Mouse (Mus musculus) forebrain, postnatal 0 days (tissue): Measurements from ENCODE around the gene Usp54. TPM values are rescaled to one million over a fixed set of nuclear protein-coding genes. Genes with fewer than 3 reads are reported as not detected.

Experiments
- ATAC-seq: fragments of 200-750 bp; cut with Nextera tagmentation; 2 replicates; pipeline ENCODE4 v1.8.0; 2017; ENCODE audit warnings: mild to moderate bottlenecking, moderate library complexity
- DNase-seq: peaks from one replicate; pipeline ENCODE4 v3.0.0-alpha.2; 2015
- H3K27ac ChIP-seq: fragments of 300-500 bp; sonication (generic); 2 replicates; pipeline ENCODE4 v1.5.1; 2014; ENCODE audit warnings: low read depth, mild to moderate bottlenecking, antibody characterized with exemption, low read length, moderate library complexity, mixed read lengths
- H3K27me3 ChIP-seq: fragments of 300-500 bp; sonication (generic); 2 replicates; pipeline ENCODE4 v1.6.1; 2014; ENCODE audit warnings: mild to moderate bottlenecking, low read length, mixed read lengths; ENCODE audit not compliant: insufficient read depth
- H3K36me3 ChIP-seq: fragments of 300-500 bp; sonication (generic); 2 replicates; pipeline ENCODE4 v1.6.1; 2014; ENCODE audit warnings: mild to moderate bottlenecking, moderate library complexity; ENCODE audit not compliant: insufficient read depth
- H3K4me1 ChIP-seq: fragments of 300-500 bp; sonication (generic); 2 replicates; pipeline ENCODE4 v1.6.1; 2014; ENCODE audit warnings: antibody characterized with exemption; ENCODE audit not compliant: insufficient read depth
- H3K4me2 ChIP-seq: fragments of 300-500 bp; sonication (generic); 2 replicates; pipeline ENCODE4 v1.6.1; 2014; ENCODE audit warnings: low read depth, mild to moderate bottlenecking, moderate library complexity
- H3K4me3 ChIP-seq: fragments of 300-500 bp; sonication (generic); 2 replicates; pipeline ENCODE4 v1.5.1; 2014; ENCODE audit warnings: low read depth, low read length, mixed read lengths
- H3K9ac ChIP-seq: fragments of 300-500 bp; sonication (generic); 2 replicates; pipeline ENCODE4 v1.6.1; 2014; ENCODE audit warnings: mild to moderate bottlenecking
- H3K9me3 ChIP-seq: fragments of 300-500 bp; sonication (generic); 2 replicates; pipeline ENCODE4 v1.6.1; 2016; ENCODE audit warnings: low read length
- CTCF ChIP-seq: sonication (generic); IDR thresholded peaks from 2 replicates; pipeline ENCODE4 v1.5.1; 2016; ENCODE audit warnings: antibody characterized with exemption, control low read depth, low read depth
- WGBS: fragments of 180-500 bp; shearing (Covaris S2); extraction: QIAGEN DNeasy Blood & Tissue Kit; methylation state at CpG from one replicate; pipeline ENCODE4 v1.1.7; 2014; 5-methylcytosine and 5-hydroxymethylcytosine counted together
- polyA plus RNA-seq: library from polyadenylated mRNA; unstranded; fragments of >200 nt; fragmentation: Nextera tagmentation; extraction: Ambion mirVana; gene quantifications from 2 replicates; pipeline ENCODE4 v1.2.1, GENCODE M21; 2015
- total RNA-seq: library from RNA; depleted of rRNA; stranded (reverse); fragments of >200 nt; gene quantifications from 2 replicates; pipeline ENCODE4 v1.2.3, GENCODE M21; 2014

Gene Usp54
- total and polyA plus RNA-seq, 2 experiments from 2014 or later, result 4.8 to 28.9 TPM

DNA sequence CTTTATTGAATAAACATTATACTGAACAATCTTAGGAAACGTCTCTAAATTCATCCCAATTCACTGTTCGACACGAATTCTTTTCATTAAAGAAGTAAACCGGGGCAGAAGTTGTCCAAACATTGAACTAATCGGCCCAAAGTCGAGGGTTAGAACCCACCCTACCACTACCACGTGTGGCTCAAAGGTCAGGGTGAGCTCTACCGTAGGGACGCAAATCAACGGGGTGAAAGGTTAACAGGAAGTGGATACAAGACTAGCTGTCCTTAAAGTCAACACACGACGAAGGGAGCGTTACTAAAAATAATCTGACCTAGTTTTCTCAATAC, 32.8 kb upstream of the Usp54 start:
- Histone ChIP-seq H3K27me3 (no peaks in the 10 kb centered on the region), H3K4me2 (peak overlapping the region; percentile 76), H3K27ac (peak overlapping the region; percentile 37), H3K4me3 (peak overlapping the region; percentile 94), H3K9me3 (no peaks in the 10 kb centered on the region), H3K36me3 (peaks cover 17% of the 10 kb centered on the region; the same call in 1 of the 2 replicates), H3K4me1 (peaks cover 5% of the 10 kb centered on the region; the same call in 1 of the 2 replicates), H3K9ac (peak overlapping the region; percentile 33; the same call in 1 of the 2 replicates)
- no peak for DNase-seq
- no peak for TF ChIP-seq CTCF
- WGBS, result 13% methylated on average over 13 of the region's 13 CpGs
- peak; percentile 56 for ATAC-seq

DNA sequence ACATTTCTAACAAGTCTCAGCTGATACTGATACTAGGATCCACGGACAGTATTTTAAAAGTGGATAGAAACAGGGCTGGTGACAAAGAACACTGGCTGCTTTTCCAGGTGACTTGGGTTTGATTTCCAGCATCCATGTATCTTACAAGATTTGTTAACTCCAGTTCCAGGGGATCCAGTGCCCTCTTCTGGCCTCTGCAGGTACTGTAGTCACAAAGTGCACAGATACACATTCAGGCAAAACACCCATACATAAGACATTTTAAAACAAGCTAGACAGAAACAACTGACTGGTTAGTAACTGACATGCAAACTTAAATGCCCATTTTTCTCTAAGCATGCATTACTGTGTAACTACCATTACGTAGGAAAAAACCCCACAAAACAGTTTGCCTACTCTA, 32.1 kb upstream of the Usp54 start:
- peaks cover 5% of the 10 kb centered on the region; the same call in 1 of the 2 replicates for H3K4me1 ChIP-seq
- H3K9ac ChIP-seq, result no peak overlapping the region
- H3K4me2 ChIP-seq, result no peak overlapping the region
- H3K27ac ChIP-seq, result no peak overlapping the region
- H3K36me3 ChIP-seq, result peaks cover 12% of the 10 kb centered on the region; the same call in 1 of the 2 replicates
- H3K9me3 ChIP-seq, result no peaks in the 10 kb centered on the region
- DNase-seq, result peak; percentile 58
- no peak for ATAC-seq
- H3K27me3 ChIP-seq, result no peaks in the 10 kb centered on the region
- no peak overlapping the region for H3K4me3 ChIP-seq
- TF ChIP-seq CTCF, result peak; percentile 62
- 91% methylated on average over 2 of the region's 2 CpGs for WGBS

DNA sequence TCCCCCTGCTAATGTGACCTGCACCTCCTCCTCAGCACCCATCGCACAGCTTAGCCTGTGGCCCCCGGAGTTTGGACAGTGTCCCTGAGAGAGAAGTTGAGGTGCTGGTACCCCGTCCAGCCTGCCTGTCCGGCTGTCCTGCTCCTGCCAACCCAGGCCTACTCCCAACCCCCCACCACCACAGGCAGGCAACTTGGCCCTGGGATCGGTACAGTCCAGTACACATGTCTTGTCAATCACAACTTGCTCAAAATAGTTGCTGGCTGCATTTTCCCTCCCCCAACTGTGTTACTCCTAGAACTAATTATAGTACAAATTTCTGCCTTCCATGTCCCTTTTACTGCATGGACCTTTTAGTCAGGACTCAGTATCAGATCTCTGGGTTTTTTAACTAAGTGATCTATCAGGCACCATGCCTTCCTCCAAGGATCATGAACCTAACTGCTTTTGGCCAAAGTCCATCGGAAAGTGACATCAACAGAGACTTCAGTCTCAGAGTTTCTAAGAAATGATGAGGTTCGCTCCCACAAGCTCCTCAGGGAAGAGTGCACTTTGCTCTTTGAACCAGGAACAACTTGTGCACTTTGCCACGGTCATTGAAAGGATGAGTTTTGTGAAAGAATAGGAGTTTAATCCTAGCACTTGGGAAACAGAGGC, 27.4 kb upstream of the Usp54 start, which contains the start of gene Synpo2l:
TSS of gene Synpo2l (minus strand) at position 201 of the 657 bp plus-strand sequence.
- DNase-seq, result no peak
- Histone ChIP-seq H3K4me2 (no peak within 1 kb of the TSS), H3K9ac (no peak within 1 kb of the TSS; the same call in 1 of the 2 replicates), H3K27me3 (no peaks in the 10 kb centered on the region; the same call in 1 of the 2 replicates), H3K4me1 (no peaks in the 10 kb centered on the region), H3K4me3 (no peak within 1 kb of the TSS), H3K36me3 (no peaks in the 10 kb centered on the region), H3K27ac (no peak within 1 kb of the TSS), H3K9me3 (no peaks in the 10 kb centered on the region)
- no peak for ATAC-seq
- TF ChIP-seq CTCF, result no peak
- 82% methylated on average over 8 of the region's 8 CpGs for WGBS

DNA sequence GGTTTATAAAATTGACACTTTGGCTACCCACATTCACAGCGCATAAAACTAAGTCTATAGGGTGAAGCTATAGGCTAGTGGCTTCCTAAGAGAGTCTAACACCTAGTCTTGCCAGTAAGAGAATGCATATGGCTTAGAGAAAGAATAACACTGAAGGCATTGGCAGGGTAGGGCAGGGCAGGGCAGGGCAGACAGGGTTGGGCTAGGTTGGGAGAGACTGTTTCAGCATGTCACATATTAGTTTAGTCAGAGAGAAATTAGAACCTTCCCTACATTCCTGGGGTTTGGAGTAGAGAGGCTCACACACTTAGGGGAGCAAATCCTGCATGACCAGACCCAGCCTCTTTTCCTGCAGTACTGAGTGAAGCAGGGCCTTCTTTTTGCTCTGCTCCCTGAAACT, 26.6 kb upstream of the Usp54 start:
- H3K9me3 ChIP-seq, result no peaks in the 10 kb centered on the region
- no peak overlapping the region for H3K27ac ChIP-seq
- no peaks in the 10 kb centered on the region; the same call in 1 of the 2 replicates for H3K27me3 ChIP-seq
- TF ChIP-seq CTCF, result no peak
- no peak overlapping the region for H3K4me2 ChIP-seq
- ATAC-seq (no peak), DNase-seq (no peak)
- H3K36me3 ChIP-seq, result no peaks in the 10 kb centered on the region
- no peak overlapping the region; the same call in 1 of the 2 replicates for H3K9ac ChIP-seq
- no peak overlapping the region for H3K4me3 ChIP-seq
- H3K4me1 ChIP-seq, result no peaks in the 10 kb centered on the region
- WGBS, result 76% methylated on average over 1 of the region's 1 CpGs

- no peak for ATAC-seq
- H3K27ac ChIP-seq, result no peak overlapping the region
Measured at GRCm38 (mm10) chr14:20664436-20664835, 23.6 kb upstream of the Usp54 start.

GRCm38 (mm10) chr14:20663601-20664000, 22.7 kb upstream of the Usp54 start:
- WGBS, result 69% methylated on average over 2 of the region's 2 CpGs
- 0 out of 2 replicates have a peak, but pooled peaks cover 3% of the 10 kb centered on the region for H3K4me1 ChIP-seq

More at GRCm38 (mm10) chr14:20664436-20664835, 23.6 kb upstream of the Usp54 start:
- no peak for DNase-seq
- H3K27me3 ChIP-seq, result no peaks in the 10 kb centered on the region; the same call in 1 of the 2 replicates
- no peak overlapping the region for H3K4me3 ChIP-seq
- TF ChIP-seq CTCF, result no peak
- H3K36me3 ChIP-seq, result no peaks in the 10 kb centered on the region
- H3K4me1 ChIP-seq, result 0 out of 2 replicates have a peak, but pooled peaks cover 3% of the 10 kb centered on the region
- no peak overlapping the region for H3K9ac ChIP-seq
- WGBS, result 35% methylated on average over 3 of the region's 3 CpGs
- H3K4me2 ChIP-seq, result no peak overlapping the region
- H3K9me3 ChIP-seq, result no peaks in the 10 kb centered on the region

DNA sequence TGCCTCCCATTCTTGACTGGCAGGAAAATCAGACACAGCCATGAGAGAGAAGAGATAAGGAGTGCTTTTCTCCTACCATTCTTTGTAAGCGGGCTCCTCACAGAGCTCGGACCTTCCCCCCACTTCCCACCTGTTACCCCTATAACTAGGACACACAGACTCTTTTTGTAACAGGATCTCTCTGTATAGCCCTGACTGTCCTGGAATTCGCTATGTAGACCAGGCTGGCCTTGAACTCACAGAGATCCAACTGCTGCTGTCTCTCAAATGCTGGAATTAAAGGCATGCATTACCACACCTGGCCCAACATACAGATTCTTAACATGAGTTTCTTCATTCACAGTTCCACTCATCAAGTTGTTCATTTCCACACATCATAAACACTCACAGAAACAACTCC, 21.9 kb upstream of the Usp54 start:
- Histone ChIP-seq H3K4me2 (no peak overlapping the region), H3K27me3 (no peaks in the 10 kb centered on the region; the same call in 1 of the 2 replicates), H3K4me3 (no peak overlapping the region), H3K9me3 (no peaks in the 10 kb centered on the region), H3K9ac (no peak overlapping the region), H3K4me1 (0 out of 2 replicates have a peak, but pooled peaks cover 3% of the 10 kb centered on the region), H3K27ac (no peak overlapping the region), H3K36me3 (no peaks in the 10 kb centered on the region)
- 93% methylated on average over 3 of the region's 3 CpGs for WGBS
- ATAC-seq (no peak), DNase-seq (no peak)
- no peak for TF ChIP-seq CTCF

More at GRCm38 (mm10) chr14:20663601-20664000, 22.7 kb upstream of the Usp54 start:
- DNase-seq, result no peak
- Histone ChIP-seq H3K4me2 (no peak overlapping the region), H3K36me3 (no peaks in the 10 kb centered on the region), H3K27me3 (no peaks in the 10 kb centered on the region; the same call in 1 of the 2 replicates), H3K27ac (no peak overlapping the region), H3K9me3 (no peaks in the 10 kb centered on the region), H3K4me3 (no peak overlapping the region), H3K9ac (no peak overlapping the region)
- ATAC-seq, result no peak
- TF ChIP-seq CTCF, result no peak
